Mouse (Mus musculus) layer of hippocampus, postnatal 14 days (tissue): ENCODE measurements around the gene Gm11084. TPM values are rescaled to one million over a fixed set of nuclear protein-coding genes. Genes with fewer than 3 reads are reported as not detected.
"Not testable (repeated sequence)": the region's sequence is repeated elsewhere in the genome, so short reads cannot be mapped to it uniquely, and the experiment has no call there.

Source experiments
- DNase-seq, 2 experiments: peaks; one replicate each; pipeline ENCODE4 v3.0.0; 2021 to 2022; ENCODE audit warnings: low spot score in 2 of 2, mixed read lengths in 1 of 2
- total RNA-seq, 2 experiments: library from RNA; stranded (reverse); gene quantifications; 2 replicates each; pipeline ENCODE4 v1.2.3; 2021

Gm11084 gene
- total RNA-seq, 2 experiments from 2014 or later: not detected

DNA sequence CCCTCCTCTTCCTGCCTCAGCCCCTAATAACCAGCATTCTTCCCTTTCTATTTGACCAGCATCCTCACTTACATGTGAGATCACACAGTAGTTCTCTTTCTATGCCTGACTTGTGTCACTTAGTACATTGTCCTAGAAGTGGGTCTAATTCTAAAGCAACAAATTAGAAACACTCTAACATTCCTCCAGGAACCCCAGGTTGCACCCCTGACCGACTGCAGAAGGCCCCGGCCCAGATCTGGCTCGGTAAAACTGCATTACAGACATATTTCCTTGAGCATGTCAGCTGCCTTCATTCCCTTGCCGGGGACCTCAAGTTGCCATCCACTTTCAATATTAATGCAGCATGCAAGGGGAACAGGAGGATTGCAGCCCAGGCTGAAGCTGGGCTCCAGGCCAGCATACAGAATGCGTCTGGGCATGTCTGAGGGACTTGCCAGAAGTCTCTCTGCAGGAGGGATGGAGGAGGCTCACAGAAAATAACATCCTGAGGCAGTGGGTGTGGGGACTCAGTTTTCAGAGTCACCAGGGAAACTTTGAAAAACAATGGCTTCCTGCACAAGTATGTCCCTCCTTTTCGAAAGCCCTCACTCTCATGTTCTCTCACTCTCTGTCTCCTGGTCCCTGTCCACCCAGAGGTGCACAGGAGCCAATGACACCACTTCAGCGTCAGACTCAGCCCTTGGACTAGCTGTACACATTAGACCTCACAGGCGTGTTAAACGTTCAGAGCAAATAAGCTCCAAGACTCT is 9.0 kb upstream of the Gm11084 start:
- peak; percentile 66 to 83 for DNase-seq

GRCm38 (mm10) chr2:72994165-72994564 is 7.6 kb upstream of the Gm11084 start:
- no peak for DNase-seq

DNA sequence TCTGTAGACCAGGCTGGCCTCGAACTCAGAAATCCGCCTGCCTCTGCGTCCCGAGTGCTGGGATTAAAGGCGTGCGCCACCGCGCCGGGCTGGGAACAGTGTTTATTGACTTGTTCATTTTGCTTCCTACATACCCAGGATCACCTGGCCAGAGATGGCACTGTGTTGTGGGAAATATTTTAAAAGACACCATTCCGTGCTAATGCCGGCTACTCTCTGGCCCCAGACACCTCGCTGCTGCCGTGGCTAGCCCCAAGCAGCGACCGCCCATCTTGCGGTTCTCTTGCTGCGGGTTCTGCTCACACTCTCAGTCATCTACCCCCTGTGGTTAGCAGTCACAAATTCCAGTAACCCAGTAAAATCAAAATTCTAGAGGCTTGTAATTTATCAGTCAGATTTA is 6.0 kb upstream of the Gm11084 start:
- DNase-seq: no peak

GRCm38 (mm10) chr2:72988945-72989344 is 2.4 kb upstream of the Gm11084 start:
- DNase-seq: not testable (repeated sequence)

GRCm38 (mm10) chr2:72985516-72985915 is 1.0 kb downstream of the Gm11084 start:
- no peak for DNase-seq

DNA sequence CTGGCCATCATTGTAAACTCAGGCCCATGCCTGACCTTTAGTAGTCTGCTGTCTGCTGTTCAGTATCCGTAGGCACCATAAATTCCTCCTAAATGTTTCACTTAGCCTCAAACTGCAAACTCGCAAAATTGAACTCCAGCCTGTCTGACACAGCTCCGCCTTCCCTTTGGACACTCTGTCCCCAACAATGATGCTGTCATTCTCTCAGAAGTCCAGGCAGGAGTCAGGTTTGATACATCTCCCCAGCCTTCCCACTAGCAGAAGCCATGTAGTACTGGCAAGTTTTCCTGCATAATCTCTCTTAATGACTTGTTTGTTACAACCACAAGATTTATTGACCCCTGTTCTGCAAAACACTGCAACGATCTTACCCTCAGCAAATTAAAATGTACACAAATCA is 1.7 kb downstream of the Gm11084 start:
- DNase-seq: no peak

DNA sequence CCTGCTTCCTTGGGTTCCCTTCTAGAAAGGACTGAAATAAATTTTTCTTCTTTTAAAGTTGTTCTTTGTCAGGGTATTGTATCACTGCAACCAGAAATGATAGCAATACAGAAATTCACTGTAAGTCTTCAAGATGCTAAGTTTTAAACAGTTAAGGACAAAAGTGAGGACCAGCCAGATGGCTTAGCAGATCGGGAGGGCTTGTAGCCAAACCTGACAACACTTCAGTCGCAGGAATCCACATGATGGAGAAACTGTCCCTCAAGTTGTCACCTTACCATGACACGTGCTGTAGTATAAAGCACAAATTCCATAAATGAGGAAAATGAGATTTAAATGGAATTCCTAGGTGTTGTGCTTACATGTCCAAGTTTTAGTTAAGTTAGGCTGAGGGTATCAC is 3.3 kb downstream of the Gm11084 start:
- DNase-seq: no peak

- no peak for DNase-seq
These were observed 4.3 kb downstream of the Gm11084 start for GRCm38 (mm10) chr2:72982110-72982785.

GRCm38 (mm10) chr2:72981441-72982109 is 4.9 kb downstream of the Gm11084 start:
- DNase-seq: no peak

GRCm38 (mm10) chr2:72981075-72981420 is 5.5 kb downstream of the Gm11084 start:
- DNase-seq: no peak

- peak; percentile 97 to 98 for DNase-seq
These were observed 6.0 kb downstream of the Gm11084 start, which contains the start of gene Sp3 for GRCm38 (mm10) chr2:72980337-72981074. TSS of gene Sp3 (minus strand) at chr2:72980446.

DNA sequence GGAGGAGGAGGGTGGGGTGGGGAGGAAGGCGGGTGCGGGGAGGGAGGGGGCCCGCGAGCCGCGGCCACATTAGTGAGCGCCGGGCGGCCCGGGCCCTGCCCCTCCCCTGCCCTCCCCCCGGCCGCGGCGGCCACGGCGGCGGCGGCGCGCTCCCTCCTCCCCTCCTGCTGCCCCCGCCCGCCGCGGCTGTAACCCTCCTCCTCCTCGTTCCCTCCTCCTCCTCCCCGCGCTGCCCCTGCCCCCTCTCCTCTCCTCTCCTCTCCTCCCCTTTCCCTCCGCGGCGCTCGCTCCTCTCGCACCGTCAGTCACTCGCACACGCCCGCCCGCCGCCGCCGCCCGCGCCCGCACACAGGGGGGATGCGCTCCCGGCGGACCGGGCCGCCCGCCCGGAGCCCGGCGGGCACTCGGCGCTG is 6.9 kb downstream of the Gm11084 start:
- peak; percentile 69 to 85 for DNase-seq

GRCm38 (mm10) chr2:72978901-72979658 is 7.4 kb downstream of the Gm11084 start:
- peak; percentile 81 to 86 for DNase-seq

DNA sequence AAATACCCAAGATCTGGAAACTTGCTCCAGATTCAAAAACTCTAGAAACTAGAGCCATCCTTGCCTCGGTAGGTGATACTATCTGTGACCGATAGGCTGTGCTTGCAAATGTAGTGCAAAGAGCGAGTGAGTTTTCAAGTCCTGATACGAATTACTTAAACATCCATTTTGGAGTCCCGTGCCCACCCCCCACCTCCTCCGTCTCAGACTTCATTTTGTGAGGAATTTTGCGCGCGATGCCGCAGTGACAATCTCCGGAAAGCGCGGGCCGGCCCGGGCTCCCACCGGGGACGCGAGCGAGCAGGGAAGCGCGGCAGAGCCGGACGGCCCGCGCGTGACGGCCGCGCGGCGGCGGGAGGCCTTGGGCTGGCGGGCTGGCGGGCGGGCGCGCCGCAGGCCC is 8.0 kb downstream of the Gm11084 start:
- no peak for DNase-seq

DNA sequence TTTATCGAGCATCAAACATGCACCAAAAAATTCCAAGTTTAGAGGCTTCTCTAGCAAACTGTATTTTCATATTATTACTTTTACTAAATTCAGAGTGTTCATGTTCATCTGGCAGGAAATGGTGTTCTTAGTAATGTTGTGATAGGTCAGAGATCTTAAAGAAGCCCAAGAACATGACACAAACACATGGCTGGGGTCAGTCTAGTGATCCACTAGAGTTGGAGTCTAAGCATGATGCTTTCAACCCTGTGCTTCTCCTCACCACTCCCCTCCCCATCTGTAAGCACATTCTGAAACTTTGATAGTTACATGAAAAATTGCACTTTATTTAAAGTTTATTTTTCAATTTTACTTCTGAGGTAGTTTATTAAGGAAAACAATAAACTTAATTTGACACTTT is 9.2 kb downstream of the Gm11084 start:
- DNase-seq: no peak

DNA sequence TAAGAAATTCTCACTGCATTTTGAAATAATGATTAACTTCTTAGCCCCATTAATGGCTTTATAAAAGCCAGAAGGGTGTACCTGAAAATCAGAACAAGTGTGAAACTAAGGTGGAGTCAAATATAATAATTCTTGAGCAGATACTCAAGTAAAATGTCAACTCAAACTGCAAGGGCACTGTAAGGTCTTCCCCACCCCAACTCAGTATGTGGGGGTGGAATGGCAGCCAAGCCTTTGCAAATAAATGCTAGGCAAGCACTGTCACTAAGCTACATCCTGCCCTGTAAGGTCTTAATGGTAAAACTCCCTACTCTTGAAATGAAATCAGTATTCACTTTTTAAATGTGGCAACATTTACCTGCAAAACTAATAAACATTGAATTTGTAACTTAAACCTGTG is 10.5 kb downstream of the Gm11084 start:
- DNase-seq: no peak

DNA sequence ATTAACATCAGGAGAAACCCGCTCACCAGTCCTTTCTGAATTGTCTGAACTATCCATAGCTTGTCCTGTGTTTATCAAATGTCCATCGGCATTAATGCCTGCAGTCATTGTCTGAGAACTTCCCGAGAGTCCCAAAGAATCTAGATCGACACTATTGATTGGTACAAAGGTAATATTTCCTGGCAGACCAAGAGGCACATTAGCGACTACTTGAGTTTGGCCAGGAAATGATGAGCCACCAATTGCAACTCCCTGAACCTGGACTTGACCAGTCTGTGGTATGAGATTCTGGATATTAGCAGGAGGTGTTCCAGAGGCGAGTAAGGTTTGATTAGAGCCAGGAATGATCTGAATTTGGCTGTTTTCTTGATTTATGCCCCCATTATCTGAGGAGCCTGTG is 15.7 kb downstream of the Gm11084 start:
- DNase-seq: no peak

- no peak for DNase-seq
These were observed 16.2 kb downstream of the Gm11084 start for GRCm38 (mm10) chr2:72970302-72970701.

- DNase-seq: no peak
These were observed 18.0 kb downstream of the Gm11084 start for GRCm38 (mm10) chr2:72968536-72968935.

DNA sequence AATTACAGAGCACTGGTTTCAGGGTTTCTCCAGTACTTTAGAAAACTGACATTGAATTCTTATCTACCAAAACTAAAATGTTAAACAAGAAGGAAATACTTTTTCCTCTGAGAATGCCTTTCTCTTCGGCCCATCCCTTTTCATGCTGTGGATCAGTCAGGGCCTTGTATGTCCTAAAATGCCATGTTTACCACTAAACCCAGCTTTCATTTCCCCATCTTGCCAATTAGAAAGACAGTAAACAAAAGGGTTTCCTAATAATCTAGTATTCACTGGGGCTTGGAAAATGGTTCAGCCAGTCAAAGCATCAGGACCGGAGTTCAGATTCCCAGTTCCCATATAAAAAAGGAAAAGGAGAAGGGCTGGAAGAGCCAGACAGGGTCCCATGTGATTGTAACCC is 21.1 kb downstream of the Gm11084 start:
- DNase-seq: no peak

DNA sequence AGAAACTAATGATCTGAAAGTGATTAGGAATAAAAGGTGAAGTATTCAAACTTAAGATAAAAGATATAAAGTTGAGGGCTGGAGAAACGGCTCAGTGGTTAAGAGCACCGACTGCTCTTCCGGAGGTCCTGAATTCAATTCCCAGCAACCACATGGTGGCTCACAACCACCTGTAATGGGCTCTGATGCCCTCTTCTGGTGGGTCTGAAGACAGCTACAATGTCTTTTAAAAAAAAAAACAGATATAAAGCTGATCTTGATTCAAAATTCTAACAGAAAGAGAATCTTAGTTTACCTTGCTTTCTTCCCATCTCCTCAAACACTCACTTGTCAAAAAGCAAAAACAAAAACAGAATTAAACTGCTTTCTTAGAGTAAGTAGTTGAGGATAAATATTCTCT is 30.1 kb downstream of the Gm11084 start:
- no peak for DNase-seq
